Mouse (Mus musculus) retina, postnatal 7 days (tissue): Measurements from ENCODE around the gene Gm35315.
"Not testable (repeated sequence)": the region's sequence is repeated elsewhere in the genome, so short reads cannot be mapped to it uniquely, and the experiment has no call there.

Source experiments
- DNase-seq: peaks from one replicate; pipeline ENCODE4 v3.0.0-alpha.2; 2012; ENCODE audit warnings: low read depth, low spot score

Gm35315 gene

GRCm38 (mm10) chr5:110101716-110102347 lies 7.6 kb upstream of the Gm35315 start:
- no peak for DNase-seq

DNA sequence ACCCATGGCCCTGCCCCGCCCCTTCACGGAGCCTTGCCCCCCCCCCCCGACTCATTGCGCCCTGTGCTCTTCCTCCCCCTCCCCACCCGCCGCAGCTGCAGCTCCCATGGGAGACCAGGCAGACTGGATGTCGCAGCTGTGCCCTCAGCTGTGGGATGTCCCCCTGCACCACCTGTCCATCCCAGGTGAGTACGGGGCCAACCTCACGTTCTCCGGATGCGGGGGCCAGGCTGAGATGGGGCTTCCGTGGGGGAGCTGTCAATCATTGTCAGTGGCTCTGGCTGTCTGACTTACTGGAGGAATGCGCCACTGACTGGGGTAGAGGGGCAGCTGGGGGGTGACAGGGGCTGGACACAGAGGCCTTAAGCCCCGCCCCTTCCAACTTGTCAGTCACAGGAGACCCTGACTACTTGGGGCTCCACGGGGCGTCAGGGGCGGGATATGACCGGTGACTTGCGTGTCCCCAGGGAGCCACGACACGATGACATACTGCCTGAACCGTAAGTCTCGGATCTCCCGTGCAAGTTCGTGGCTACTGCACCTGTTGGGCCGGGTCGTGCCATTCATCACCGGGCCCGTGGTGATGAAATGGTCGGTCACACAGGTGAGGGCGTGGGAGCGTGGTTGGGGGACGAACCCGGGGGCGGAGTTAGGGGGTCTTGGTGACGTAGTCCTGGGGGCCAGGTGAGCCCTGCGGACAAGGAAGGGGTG lies 6.9 kb upstream of the Gm35315 start:
- no peak for DNase-seq

GRCm38 (mm10) chr5:110099656-110100580 lies 5.7 kb upstream of the Gm35315 start, which contains the start of gene Plcxd1:
Gene Plcxd1, plus strand, starts transcription at chr5:110099969.
- no peak for DNase-seq

- no peak for DNase-seq
Observed at GRCm38 (mm10) chr5:110098991-110099477, 4.8 kb upstream of the Gm35315 start.

GRCm38 (mm10) chr5:110094847-110095213 lies 610 bp upstream of the Gm35315 start:
- no peak for DNase-seq

GRCm38 (mm10) chr5:110091546-110091945 lies 2.7 kb downstream of the Gm35315 start:
- no peak for DNase-seq

GRCm38 (mm10) chr5:110086161-110086866 lies 7.9 kb downstream of the Gm35315 start:
- DNase-seq = no peak

DNA sequence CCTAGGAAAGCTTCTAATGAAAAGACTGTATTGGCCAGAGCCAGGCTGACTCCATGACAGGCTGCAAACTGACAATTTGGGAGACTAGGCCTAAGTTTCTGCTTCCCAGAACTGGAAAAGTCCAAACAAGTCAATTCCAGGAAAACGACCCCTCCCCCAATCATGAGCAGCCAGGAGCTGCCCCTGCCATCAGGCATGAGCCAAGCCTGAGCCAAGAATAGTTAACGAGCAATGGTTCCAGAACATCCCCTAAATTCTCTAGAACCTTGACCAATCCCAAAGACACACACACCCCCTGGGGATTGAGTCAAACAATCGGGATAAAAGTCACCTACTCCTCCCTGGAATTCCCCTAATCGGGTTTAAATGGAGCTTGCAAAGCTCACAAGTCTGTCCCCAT lies 11.3 kb downstream of the Gm35315 start:
- no peak for DNase-seq

DNA sequence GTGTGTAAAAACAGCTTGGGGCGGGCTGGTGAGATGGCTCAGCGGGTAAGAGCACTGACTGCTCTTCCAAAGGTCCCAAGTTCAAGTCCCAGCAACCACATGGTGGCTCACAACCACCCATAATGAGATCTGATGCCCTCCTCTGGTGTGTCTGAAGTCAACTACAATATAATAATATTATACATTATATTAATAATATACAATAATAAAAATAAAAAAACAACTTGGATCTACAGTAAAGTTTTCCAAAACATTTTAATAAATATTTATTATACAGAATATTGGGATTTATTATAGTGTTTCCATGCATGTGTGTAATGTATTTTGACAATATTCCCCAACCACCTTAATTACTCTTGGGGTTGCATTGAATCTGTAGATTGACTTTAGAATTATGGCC lies 21.8 kb downstream of the Gm35315 start, which contains the start of gene Gm17655:
Gene Gm17655, minus strand, starts transcription at position 101 of the 400 bp plus-strand sequence.
- not testable (repeated sequence) for DNase-seq

DNA sequence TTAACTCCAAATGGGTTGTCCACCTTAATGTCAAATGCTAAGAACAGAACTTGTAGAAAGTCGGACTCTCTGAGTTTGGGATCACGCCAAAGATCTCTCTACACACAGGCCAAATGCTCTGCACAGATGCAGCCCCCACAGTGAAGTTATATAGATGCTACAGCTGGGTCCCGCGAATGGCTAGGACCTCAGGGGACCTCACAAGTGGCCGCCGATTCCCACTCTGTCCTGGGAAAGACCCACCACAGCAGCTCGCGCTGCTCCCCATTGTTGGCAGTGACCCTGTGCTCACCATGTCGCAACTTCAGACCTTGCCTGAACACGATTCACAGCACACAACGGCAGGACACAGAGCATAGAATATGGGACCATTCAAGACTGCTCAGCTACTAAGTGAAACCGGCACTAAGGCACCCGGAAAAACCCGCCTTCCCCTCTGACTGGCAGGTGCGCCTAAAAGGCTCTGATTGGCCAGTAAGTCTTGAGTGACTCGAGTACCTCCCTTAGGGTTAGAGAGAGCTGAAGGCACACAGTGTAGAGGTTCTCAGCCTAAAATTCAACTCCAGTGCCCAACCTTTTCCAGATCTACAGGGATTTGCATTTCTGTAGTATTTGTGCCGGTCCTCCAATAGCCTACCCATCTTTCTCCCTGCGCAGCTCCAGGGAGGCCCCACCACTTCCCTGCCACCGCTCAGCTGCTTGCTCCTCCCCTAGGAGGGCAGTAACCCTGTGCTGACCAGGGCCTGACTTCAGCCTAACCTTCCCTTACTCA lies 36.4 kb downstream of the Gm35315 start:
- peak; percentile 43 for DNase-seq
